Mouse (Mus musculus): ENCODE measurements around the gene Rpl4. TPM values are rescaled to one million over a fixed set of nuclear protein-coding genes. Genes with fewer than 3 reads are reported as not detected.

The Rpl4 gene
- polyA plus RNA-seq, 1 experiment from 2014 or later: 695 TPM

DNA sequence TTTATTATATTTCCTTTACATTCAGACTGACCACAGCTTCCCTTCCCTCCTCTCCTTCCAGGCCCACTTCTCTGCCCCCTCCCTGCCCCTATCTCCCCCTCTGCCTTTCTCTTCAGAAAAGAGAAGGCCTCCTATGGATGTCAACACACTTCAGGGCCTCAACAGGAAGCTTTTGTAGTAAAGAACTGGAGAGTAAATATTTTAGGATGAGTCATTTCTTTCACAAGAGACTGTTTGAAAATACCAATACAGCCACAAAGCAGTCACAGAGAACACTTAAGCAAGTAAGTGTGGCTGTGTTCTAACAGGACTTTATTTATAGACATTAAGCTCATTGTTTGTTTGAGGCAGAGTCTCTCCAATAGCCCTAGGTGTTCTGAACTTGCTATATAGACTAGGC, 29.2 kb downstream of the Rpl4 start:
- Histone ChIP-seq H3K4me1 (ENCODE audit: control insufficient read depth, insufficient read depth, low read length) (no peaks in the 10 kb centered on the region), H3K4me2 (ENCODE audit: low read length) (no peak overlapping the region), H3K36me3 (ENCODE audit: control insufficient read depth, insufficient read depth, low read length) (peaks cover 17% of the 10 kb centered on the region), H3K9ac (replicated peaks; ENCODE audit: low read length) (no peak overlapping the region), H3K27ac (replicated peaks; ENCODE audit: low read depth, low read length) (no peak overlapping the region), H3K27me3 (ENCODE audit: control insufficient read depth, insufficient read depth, low read length) (no peaks in the 10 kb centered on the region), H3K4me3 (replicated peaks; ENCODE audit: low read depth, low read length) (no peak overlapping the region), H3K9me3 (ENCODE audit: control insufficient read depth, low read length) (no peaks in the 10 kb centered on the region)
- ATAC-seq (ENCODE audit: low FRiP score, low TSS enrichment): no peak
- no peak for DNase-seq

DNA sequence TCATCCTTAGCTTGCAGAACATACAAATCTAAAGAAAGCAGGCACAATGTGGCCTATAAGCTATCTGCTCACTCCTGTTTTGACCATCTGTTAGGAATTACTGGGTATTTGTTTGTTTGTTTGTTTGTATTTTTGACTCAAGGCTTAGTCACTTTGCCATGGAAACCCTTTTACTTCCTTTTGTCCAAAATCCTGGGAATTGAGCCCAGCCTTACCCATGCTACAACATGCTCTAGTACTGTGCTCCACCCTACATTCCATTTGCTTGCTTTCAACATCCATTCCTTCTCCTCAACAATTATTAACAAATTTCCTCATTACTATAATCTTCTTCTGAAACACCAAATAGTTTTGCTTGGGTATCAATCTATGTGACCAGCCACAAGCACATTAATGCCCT, 29.7 kb downstream of the Rpl4 start:
- Histone ChIP-seq H3K36me3 (ENCODE audit: control insufficient read depth, insufficient read depth, low read length) (peaks cover 17% of the 10 kb centered on the region), H3K4me2 (ENCODE audit: low read length) (no peak overlapping the region), H3K27me3 (ENCODE audit: control insufficient read depth, insufficient read depth, low read length) (no peaks in the 10 kb centered on the region), H3K27ac (replicated peaks; ENCODE audit: low read depth, low read length) (no peak overlapping the region), H3K4me1 (ENCODE audit: control insufficient read depth, insufficient read depth, low read length) (no peaks in the 10 kb centered on the region), H3K9me3 (ENCODE audit: control insufficient read depth, low read length) (no peaks in the 10 kb centered on the region), H3K9ac (replicated peaks; ENCODE audit: low read length) (no peak overlapping the region), H3K4me3 (replicated peaks; ENCODE audit: low read depth, low read length) (no peak overlapping the region)
- no peak for ATAC-seq (ENCODE audit: low FRiP score, low TSS enrichment)
- DNase-seq: no peak

DNA sequence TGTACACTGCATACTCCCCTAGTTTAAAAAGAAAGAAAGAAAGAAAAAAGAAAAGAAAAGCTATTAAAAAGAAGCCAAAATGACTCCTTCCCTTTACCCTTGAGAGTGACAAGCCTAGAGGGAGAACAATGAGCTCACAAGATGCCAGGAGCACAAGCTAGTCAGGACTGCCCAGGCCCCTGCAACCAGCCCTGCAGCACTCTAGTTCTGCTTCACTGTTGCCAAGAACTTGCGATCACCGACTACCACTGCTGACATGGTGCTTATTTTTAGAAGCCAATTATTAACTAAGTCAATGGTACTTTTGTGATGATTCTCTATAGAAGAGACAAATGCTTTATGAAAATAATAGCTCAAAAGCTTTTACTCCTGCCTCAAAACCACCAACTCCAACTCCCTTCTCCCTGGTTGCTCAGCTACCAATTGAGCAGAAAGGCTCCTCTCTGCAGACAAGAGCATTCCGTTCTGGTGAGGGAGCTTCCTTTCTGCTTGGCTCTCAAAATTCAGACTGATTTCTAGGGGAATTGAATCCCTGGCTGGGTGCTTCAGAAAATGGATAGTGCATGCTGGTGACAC, 34.4 kb downstream of the Rpl4 start:
- no peak for ATAC-seq (ENCODE audit: low FRiP score, low TSS enrichment)
- Histone ChIP-seq H3K4me2 (ENCODE audit: low read length) (no peak overlapping the region), H3K9ac (replicated peaks; ENCODE audit: low read length) (no peak overlapping the region), H3K4me1 (ENCODE audit: control insufficient read depth, insufficient read depth, low read length) (no peaks in the 10 kb centered on the region), H3K9me3 (ENCODE audit: control insufficient read depth, low read length) (no peaks in the 10 kb centered on the region), H3K27ac (replicated peaks; ENCODE audit: low read depth, low read length) (no peak overlapping the region), H3K27me3 (ENCODE audit: control insufficient read depth, insufficient read depth, low read length) (no peaks in the 10 kb centered on the region), H3K36me3 (ENCODE audit: control insufficient read depth, insufficient read depth, low read length) (peaks cover 33% of the 10 kb centered on the region), H3K4me3 (replicated peaks; ENCODE audit: low read depth, low read length) (no peak overlapping the region)
- no peak for DNase-seq
- WGBS: 89% methylated on average over 3 of the region's 3 CpGs

DNA sequence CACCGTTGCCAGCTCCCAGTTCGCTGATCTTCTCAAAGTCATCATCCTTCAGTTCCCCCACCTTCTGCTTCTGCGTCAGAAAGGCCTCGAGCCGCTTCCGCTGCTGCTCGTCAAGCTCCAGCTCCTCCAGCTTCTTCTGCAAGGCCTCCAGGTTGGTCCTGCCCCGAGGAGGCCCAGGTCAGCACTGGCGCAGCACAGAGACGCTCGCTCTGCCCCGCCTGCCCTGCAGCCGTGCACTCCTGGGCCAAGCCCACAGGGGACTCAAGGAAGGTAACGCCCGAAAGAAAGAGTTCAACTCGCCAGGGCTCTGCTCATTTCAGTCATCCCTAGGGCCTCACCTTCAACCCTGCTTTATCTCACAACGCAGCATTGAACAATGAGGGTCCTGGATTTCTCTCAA, 41.3 kb downstream of the Rpl4 start:
- WGBS: 93% methylated on average over 17 of the region's 17 CpGs

DNA sequence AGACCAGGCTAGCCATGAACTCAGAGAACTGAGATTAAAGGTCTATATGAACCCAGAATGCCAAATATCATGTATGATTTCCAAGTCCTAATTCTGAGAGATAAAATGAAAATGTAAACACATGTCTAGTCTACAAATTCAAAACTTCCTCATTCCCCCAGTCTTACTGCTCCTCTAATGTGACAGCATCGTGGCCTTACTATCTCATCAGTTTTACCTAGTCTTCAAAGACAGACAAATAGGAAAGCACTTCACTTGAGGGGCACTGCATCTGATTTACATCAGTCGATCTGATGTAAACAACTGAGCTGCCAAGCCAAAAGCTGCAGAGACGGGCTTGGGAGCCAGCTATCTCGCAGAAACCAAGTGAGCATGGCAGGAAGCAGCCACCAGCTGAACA, 42.9 kb downstream of the Rpl4 start:
- H3K9ac ChIP-seq (replicated peaks; ENCODE audit: low read length): no peak overlapping the region
- H3K27me3 ChIP-seq (ENCODE audit: control insufficient read depth, insufficient read depth, low read length): no peaks in the 10 kb centered on the region
- no peak for DNase-seq
- H3K27ac ChIP-seq (replicated peaks; ENCODE audit: low read depth, low read length): no peak overlapping the region
- H3K36me3 ChIP-seq (ENCODE audit: control insufficient read depth, insufficient read depth, low read length): peaks cover 13% of the 10 kb centered on the region; the same call in 1 of the 2 replicates
- no peaks in the 10 kb centered on the region for H3K9me3 ChIP-seq (ENCODE audit: control insufficient read depth, low read length)
- no peak overlapping the region for H3K4me3 ChIP-seq (replicated peaks; ENCODE audit: low read depth, low read length)
- H3K4me1 ChIP-seq (ENCODE audit: control insufficient read depth, insufficient read depth, low read length): no peaks in the 10 kb centered on the region
- WGBS: 87% methylated on average over 4 of the region's 4 CpGs
- no peak overlapping the region for H3K4me2 ChIP-seq (ENCODE audit: low read length)
- no peak for ATAC-seq (ENCODE audit: low FRiP score, low TSS enrichment)

More for the DNA sequence above, 41.3 kb downstream of the Rpl4 start:
- Histone ChIP-seq H3K4me2 (ENCODE audit: low read length) (no peak overlapping the region), H3K4me3 (replicated peaks; ENCODE audit: low read depth, low read length) (no peak overlapping the region), H3K27ac (replicated peaks; ENCODE audit: low read depth, low read length) (no peak overlapping the region), H3K36me3 (ENCODE audit: control insufficient read depth, insufficient read depth, low read length) (peaks cover 22% of the 10 kb centered on the region; the same call in 1 of the 2 replicates), H3K9ac (replicated peaks; ENCODE audit: low read length) (no peak overlapping the region), H3K4me1 (ENCODE audit: control insufficient read depth, insufficient read depth, low read length) (no peaks in the 10 kb centered on the region), H3K9me3 (ENCODE audit: control insufficient read depth, low read length) (no peaks in the 10 kb centered on the region), H3K27me3 (ENCODE audit: control insufficient read depth, insufficient read depth, low read length) (no peaks in the 10 kb centered on the region)
- DNase-seq (no peak), ATAC-seq (ENCODE audit: low FRiP score, low TSS enrichment) (no peak)

DNA sequence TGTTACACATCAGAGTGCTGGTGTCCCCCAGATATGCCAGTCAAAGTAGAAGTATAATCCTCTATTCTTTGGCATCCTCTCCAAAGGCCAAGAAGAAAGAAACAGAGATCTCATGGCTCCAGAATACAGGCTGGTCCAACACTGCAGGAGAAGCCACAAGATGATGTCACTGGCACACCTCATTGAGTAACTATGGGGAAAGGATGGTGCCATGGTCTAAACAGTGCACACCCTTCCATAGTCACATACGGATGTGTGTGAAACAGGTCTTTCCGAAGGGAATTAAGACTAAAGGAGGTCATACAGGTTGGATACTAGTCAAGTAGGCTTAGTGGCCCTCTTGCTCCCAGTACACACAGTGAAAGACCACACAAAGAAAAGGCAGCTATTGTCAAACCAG, 43.5 kb downstream of the Rpl4 start:
- H3K4me2 ChIP-seq (ENCODE audit: low read length): no peak overlapping the region
- no peak overlapping the region for H3K9ac ChIP-seq (replicated peaks; ENCODE audit: low read length)
- 100% methylated on average over 2 of the region's 2 CpGs for WGBS
- ATAC-seq (ENCODE audit: low FRiP score, low TSS enrichment) (no peak), DNase-seq (no peak)
- H3K36me3 ChIP-seq (ENCODE audit: control insufficient read depth, insufficient read depth, low read length): peaks cover 11% of the 10 kb centered on the region; the same call in 1 of the 2 replicates
- H3K27ac ChIP-seq (replicated peaks; ENCODE audit: low read depth, low read length): no peak overlapping the region
- no peaks in the 10 kb centered on the region for H3K27me3 ChIP-seq (ENCODE audit: control insufficient read depth, insufficient read depth, low read length)
- no peaks in the 10 kb centered on the region for H3K4me1 ChIP-seq (ENCODE audit: control insufficient read depth, insufficient read depth, low read length)
- no peak overlapping the region for H3K4me3 ChIP-seq (replicated peaks; ENCODE audit: low read depth, low read length)
- no peaks in the 10 kb centered on the region for H3K9me3 ChIP-seq (ENCODE audit: control insufficient read depth, low read length)

DNA sequence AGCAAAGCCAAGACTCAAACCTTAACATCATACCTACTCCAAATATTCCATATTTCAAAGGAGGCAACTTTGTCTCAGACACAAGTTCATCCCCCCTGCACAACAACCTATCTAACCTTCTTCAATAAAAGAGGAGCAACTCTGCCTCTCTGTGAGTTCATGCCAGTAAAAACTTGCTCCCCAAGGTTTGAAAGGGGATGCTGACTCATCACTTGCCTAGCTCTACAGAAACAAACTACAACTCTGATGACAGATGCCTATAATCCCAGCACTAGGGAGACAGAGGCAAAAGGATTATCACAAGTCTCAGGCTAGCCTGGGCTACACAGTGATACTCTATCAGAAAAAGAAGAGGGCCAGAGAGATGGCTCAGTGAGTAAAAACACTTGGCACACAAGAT, 44.7 kb downstream of the Rpl4 start:
- Histone ChIP-seq H3K9me3 (ENCODE audit: control insufficient read depth, low read length) (no peaks in the 10 kb centered on the region), H3K4me1 (ENCODE audit: control insufficient read depth, insufficient read depth, low read length) (no peaks in the 10 kb centered on the region), H3K27ac (replicated peaks; ENCODE audit: low read depth, low read length) (no peak overlapping the region), H3K27me3 (ENCODE audit: control insufficient read depth, insufficient read depth, low read length) (no peaks in the 10 kb centered on the region), H3K4me3 (replicated peaks; ENCODE audit: low read depth, low read length) (no peak overlapping the region), H3K36me3 (ENCODE audit: control insufficient read depth, insufficient read depth, low read length) (no peaks in the 10 kb centered on the region), H3K4me2 (ENCODE audit: low read length) (no peak overlapping the region), H3K9ac (replicated peaks; ENCODE audit: low read length) (no peak overlapping the region)
- ATAC-seq (ENCODE audit: low FRiP score, low TSS enrichment) (no peak), DNase-seq (no peak)

DNA sequence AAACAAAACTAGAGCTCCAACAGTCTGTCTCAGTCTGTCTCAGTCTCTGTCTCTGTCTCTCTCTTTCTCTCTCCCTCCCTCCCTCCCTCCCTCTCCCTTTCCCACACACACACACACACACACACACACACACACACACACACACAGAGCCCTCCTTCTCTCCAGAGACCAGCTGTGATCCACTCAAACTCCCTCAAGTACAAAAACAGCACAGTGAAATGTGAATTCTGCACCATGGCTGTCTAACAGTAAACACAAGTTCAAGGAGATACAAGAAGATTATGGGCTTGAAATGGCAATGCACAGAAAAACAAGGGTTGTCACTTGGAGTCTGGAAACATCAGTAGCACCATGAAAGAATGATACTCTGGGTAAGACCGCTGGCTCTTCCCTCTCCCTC, 46.1 kb downstream of the Rpl4 start:
- Histone ChIP-seq H3K27me3 (ENCODE audit: control insufficient read depth, insufficient read depth, low read length) (no peaks in the 10 kb centered on the region), H3K27ac (replicated peaks; ENCODE audit: low read depth, low read length) (no peak overlapping the region), H3K9ac (replicated peaks; ENCODE audit: low read length) (no peak overlapping the region), H3K4me1 (ENCODE audit: control insufficient read depth, insufficient read depth, low read length) (no peaks in the 10 kb centered on the region), H3K36me3 (ENCODE audit: control insufficient read depth, insufficient read depth, low read length) (no peaks in the 10 kb centered on the region), H3K4me3 (replicated peaks; ENCODE audit: low read depth, low read length) (no peak overlapping the region), H3K9me3 (ENCODE audit: control insufficient read depth, low read length) (no peaks in the 10 kb centered on the region), H3K4me2 (ENCODE audit: low read length) (no peak overlapping the region)
- DNase-seq: no peak
- WGBS: 59% methylated on average over 1 of the region's 1 CpGs
- no peak for ATAC-seq (ENCODE audit: low FRiP score, low TSS enrichment)

DNA sequence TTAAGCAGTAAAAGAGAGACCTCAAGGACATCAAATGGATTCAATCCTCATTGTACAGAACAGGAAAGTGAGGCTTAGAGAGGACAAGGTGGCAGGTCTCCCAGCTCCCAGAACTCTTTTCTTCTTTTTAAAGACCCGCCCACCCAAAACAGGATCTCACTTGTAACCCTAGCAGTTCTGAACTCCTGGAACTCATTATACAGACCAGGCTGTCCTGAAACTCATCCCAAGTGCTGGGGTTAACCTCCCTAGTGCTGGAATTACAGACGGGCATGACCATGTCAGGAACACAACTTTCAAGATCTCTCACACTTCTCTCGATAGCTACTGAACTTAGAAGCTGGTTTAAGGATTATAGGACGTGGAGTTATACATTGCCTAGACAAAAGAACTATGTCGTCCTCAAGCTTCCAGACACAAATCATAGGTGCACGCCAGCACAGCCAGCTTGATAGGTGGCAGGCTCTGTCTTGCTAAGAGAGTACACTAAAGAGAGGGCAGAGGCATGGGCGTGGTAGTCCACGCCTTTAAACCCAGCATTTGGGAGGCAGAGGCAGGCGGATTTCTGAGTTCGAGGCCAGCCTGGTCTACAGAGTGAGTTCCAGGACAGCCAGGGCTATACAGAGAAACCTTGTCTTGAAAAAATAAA, 46.7 kb downstream of the Rpl4 start:
- Histone ChIP-seq H3K36me3 (ENCODE audit: control insufficient read depth, insufficient read depth, low read length) (no peaks in the 10 kb centered on the region), H3K4me3 (replicated peaks; ENCODE audit: low read depth, low read length) (no peak overlapping the region), H3K9ac (replicated peaks; ENCODE audit: low read length) (no peak overlapping the region), H3K27me3 (ENCODE audit: control insufficient read depth, insufficient read depth, low read length) (no peaks in the 10 kb centered on the region), H3K9me3 (ENCODE audit: control insufficient read depth, low read length) (no peaks in the 10 kb centered on the region), H3K27ac (replicated peaks; ENCODE audit: low read depth, low read length) (no peak overlapping the region), H3K4me1 (ENCODE audit: control insufficient read depth, insufficient read depth, low read length) (no peaks in the 10 kb centered on the region), H3K4me2 (ENCODE audit: low read length) (no peak overlapping the region)
- ATAC-seq (ENCODE audit: low FRiP score, low TSS enrichment) (no peak), DNase-seq (no peak)
- 86% methylated on average over 10 of the region's 10 CpGs for WGBS
